Mouse (Mus musculus) ovary, postnatal 10 days (tissue): Measurements from ENCODE around the gene Tpd52l1.
A peak's percentile ranks its signal among the peaks of the same experiment; 100 is the strongest.

ENCODE experiments used
- DNase-seq: peaks from one replicate; pipeline ENCODE4 v3.0.0; 2022; ENCODE audit warnings: low spot score

The Tpd52l1 gene

GRCm38 (mm10) chr10:31346401-31346800, 99.4 kb downstream of the Tpd52l1 start:
- no peak for DNase-seq

DNA sequence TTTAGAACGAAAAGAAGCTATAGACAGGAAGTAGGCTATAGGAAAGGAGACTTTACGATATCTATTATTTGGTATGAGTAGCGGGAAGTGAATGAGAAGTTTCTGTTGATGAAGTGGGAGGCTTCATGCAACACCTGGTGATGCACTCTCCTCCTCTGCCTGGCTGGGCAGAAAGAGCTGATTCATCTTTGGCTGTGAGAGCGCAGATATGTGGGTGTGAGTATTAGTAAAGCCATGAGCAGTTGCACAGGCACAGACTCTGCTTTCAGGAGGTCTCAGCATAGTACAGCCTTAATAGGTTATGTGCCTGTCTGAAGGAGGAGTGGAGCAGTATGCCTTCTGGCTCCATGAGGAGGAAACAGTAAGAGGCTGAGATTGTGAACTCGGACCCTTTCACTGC, 109.3 kb downstream of the Tpd52l1 start:
- no peak for DNase-seq

DNA sequence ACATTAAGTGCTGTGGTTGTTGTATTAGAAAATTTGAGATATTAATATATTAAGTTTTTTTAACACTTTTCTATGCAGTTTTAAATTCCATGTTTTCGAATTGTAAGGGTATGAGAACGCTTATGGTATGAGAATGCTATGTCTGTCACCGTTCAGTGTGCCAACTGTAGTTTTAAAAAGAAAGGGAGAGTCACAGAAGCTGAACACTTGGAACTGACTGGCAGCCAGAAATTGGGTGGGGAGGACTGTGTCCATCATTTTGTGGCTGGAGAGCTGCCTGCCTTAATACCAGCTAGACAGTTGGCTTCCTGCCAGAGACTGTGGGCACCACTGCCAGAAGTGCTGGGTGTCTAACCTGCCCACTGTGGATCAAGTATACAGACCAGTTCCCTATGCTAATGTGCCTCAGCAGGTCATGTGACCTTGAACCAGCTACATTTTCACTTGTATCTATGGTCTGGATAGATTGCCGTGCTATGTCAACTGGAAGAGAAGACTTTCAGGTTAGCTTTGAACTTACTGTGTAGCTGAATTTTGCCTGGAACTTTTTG, 114.5 kb downstream of the Tpd52l1 start:
- DNase-seq, result no peak

GRCm38 (mm10) chr10:31330286-31330962, 115.3 kb downstream of the Tpd52l1 start:
- no peak for DNase-seq

- DNase-seq, result no peak
Measured at GRCm38 (mm10) chr10:31329436-31329835, 116.3 kb downstream of the Tpd52l1 start.

DNA sequence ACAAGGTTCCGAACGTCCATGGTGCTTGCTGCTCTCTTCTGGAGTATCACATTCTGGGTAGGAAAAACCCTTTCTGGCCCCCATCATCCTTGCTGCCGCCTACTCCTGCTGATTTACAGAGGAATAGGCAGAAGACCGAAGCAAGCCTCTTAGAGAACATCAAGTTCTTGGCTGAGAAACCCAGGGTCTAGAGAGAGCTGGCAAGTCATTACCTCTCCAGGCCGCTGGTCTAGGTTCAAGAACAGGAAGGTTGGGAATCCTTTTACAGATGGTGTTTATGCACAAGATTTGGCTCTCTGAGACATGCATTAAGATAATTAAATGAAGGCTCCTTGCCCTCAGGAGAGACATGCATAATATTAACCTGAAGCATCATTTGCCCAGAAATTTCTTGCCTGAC, 127.3 kb downstream of the Tpd52l1 start:
- DNase-seq, result no peak

DNA sequence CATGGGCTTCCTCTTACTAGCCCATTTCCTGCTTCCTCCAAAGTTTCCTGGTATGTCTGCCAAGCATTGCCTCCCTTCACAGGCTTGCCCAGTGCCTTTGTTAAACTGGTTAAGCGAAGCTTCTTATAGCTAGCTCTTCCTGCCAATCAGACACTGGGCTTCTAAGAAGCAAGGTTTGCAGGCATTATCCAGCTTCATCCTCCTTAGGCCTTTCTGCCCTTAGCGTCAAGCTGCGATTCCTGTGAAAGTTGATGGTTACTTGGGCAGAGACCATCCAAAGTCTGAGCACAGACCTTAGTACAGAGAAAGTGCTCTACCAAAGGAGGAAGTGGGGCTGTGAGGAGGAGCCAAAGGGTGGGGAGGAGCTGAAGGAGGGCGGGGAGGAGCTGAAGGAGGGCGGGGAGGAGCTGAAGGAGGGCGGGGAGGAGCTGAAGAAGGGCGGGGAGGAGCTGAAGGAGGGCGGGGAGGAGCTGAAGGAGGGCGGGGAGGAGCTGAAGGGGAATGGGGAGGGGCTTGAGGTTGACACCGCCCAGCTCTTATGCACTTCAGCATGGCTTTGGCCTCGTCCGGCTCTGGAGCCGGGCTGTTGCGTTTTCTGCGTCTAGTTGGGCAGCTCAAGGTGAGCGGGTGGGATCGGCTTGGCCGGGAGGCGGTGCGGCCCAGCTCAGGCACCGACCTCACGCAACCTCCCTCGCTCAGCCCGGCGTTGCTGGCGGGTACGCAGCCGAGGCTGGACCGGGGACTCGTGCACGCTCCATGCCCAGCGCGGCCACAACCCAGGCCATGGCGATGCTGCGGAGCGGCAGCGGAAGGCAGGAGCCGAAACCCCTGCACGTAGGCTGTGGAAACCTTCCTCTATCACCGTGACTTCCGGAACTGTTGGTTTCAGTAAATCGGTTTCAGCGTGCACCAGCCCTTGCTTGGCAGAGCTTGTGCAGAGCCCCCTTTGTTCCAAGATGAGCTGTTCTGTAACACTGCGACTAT, 132.6 kb downstream of the Tpd52l1 start, which contains the start of gene Hddc2:
Hddc2 (plus strand) TSS at position 519 of the 984 bp plus-strand sequence.
- DNase-seq, result peak; percentile 64

- no peak for DNase-seq
Measured at GRCm38 (mm10) chr10:31307024-31307598, 138.6 kb downstream of the Tpd52l1 start.

DNA sequence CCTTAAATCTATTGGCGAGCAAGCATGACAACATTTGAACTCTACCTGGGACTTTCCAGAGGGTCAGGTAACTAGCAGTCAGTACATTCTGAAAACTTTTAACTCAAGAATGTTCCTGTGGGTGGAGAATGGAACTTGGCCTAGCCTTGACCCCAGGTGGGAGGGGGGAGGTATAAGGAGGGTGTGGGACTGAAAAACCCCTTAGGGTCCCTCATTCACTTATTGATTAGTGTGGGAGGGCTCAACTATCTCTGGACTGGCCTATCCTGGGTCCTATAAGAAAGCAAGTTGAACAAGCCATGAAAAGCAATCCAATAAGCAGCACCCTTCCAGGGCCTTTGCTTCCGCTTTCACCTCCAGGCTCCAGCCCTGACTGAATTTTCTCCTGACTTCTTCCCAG, 142.3 kb downstream of the Tpd52l1 start:
- DNase-seq, result no peak

DNA sequence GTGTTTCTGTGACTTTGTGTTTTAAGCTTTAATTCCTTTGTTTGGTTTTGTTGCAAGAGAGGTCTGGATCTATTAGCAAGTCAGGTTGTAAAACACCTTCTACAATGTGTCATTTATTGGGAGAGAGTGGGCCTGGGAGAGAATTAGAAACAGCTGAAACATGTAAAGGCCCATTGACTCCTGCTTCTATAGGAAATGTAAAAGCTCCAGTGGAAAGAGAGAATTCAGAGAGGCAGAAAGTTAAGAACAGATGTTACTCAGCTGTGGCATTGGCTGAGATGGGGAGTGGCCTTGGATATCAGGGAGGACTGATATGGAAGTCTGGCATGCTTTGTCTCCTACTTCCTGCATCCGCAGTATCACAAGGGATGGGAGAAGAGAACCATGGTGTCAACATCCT, 145.5 kb downstream of the Tpd52l1 start:
- no peak for DNase-seq

DNA sequence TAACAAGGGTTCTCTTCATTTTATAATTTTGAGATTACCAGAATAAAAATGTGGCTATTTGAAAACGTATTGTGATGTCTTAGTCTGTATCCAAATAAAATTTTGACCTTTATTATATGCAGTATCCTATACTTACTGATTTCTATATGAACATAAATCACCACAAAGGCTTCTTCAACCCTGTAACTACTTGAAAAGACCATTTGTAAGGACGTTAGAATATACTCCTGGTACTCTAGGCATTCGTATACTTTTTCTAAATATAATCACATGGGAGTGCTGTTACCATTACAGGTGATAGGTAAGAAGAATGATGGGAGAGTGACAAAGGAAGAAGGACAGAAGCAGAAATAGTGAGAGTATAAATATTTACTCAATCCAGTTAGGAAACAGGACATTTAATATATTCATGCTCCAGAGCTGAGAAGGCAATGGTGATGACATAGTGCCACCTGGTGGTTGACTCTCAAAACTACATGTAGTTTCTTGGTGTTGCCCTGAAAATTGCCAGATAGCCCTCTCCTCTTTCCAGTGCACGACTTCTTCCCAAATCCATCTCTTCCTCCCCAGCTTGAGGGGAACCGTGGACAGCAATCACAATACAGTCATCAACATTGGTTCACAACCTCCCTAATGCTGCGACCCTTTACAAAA, 146.7 kb downstream of the Tpd52l1 start:
- DNase-seq, result no peak

GRCm38 (mm10) chr10:31298263-31298662, 147.5 kb downstream of the Tpd52l1 start:
- DNase-seq, result no peak

- DNase-seq, result no peak
Measured at GRCm38 (mm10) chr10:31297106-31297505, 148.7 kb downstream of the Tpd52l1 start.

DNA sequence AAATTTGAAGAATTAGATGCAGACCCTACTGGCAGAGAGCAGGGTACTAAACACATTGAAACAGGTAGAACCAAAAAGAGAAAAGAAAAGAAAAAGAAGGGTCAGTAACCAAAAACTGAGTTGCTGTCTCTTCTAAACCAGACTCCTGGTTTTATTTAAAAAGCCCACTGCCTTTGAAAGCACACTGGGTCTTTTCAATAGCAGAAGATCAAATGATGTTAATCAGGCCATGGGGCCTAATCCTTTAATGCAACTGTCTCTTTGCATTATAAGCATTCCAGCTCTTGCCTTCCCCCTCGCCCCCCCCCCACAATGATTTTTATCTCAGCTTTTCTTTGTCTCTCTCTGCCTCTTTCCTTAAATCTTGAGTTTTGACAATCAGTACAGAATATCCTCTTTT, 149.3 kb downstream of the Tpd52l1 start:
- DNase-seq, result no peak

DNA sequence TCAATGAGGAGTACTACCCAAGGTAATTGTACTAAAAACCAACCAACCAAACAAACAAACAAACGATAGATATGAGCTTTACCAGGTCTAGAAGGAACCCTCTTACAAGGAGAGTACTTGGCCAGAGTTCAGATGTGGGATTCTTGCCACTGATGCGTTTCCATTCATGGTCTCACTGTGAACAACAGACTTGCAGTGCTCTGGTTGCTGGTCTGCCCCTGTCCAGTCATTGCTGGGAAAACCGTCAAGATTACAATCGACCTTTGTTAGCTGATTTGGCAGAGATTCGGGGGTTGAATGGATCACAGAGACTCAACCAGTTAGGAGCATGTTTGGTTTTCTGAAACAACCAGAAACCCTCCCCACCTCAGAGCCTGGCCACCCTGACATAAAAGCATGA, 150.1 kb downstream of the Tpd52l1 start:
- no peak for DNase-seq

GRCm38 (mm10) chr10:31288697-31289390, 156.9 kb downstream of the Tpd52l1 start:
- DNase-seq, result no peak

DNA sequence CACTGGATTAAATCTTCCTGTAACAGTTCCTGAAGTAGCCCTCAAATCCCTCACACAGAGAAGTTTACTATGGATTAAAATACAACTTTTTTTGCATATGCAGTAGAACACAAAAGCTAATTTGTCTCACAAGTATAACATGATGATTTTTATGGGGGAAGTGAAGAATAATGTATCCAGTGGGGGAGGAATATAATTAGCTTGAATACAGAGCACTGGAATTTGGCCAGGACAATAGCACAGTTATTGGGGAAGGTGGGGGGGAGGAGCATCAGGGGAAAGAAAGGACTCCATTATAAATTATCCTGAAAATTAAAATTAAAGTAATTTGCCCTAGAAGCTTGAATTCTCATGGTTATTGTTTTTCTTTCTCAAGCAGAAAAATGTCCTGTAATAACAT, 158.0 kb downstream of the Tpd52l1 start:
- no peak for DNase-seq
